Mouse (Mus musculus) embryonic fibroblast, embryonic 13.5 days (primary cell): ENCODE measurements around the gene Pi4k2a.

Experiments
- CTCF ChIP-seq: IDR thresholded peaks from 2 replicates; pipeline ENCODE4 v1.5.1; 2011; ENCODE audit warnings: mild to moderate bottlenecking, control low read depth, low read length, moderate library complexity, borderline replicate concordance; ENCODE audit not compliant: insufficient read depth
- POLR2A ChIP-seq: IDR thresholded peaks from 2 replicates; pipeline ENCODE4 v1.6.1; 2011; ENCODE audit warnings: low read depth, mild to moderate bottlenecking, control low read depth, low read length, moderate library complexity

GRCm38 (mm10) chr19:42051948-42052347 lies 38.3 kb upstream of the Pi4k2a start, which contains the start of gene 4933411K16Rik:
- TF ChIP-seq CTCF, result no peak
- no peak for TF ChIP-seq POLR2A
